Mouse (Mus musculus): Measurements from ENCODE around the gene Trim3.

- TF ChIP-seq CTCF (IDR thresholded peaks at IDR 0.05; ENCODE audit: low read depth, low read length) (no peak), POLR2A (IDR thresholded peaks at IDR 0.05; ENCODE audit: extremely low read depth, insufficient read depth, low read length) (no peak)
Observed at GRCm38 (mm10) chr7:105639304-105639703, 5.9 kb upstream of the Trim3 start.
